Mouse (Mus musculus) liver, embryonic 14.5 days (tissue): ENCODE measurements around the gene Smim14.

ENCODE experiments used
- CTCF ChIP-seq: IDR thresholded peaks from 2 replicates; pipeline ENCODE4 v1.5.1; 2016; ENCODE audit warnings: antibody characterized with exemption, low read depth, control low read depth
- EP300 ChIP-seq: IDR thresholded peaks from 2 replicates; pipeline ENCODE4 v1.6.1; 2016; ENCODE audit warnings: antibody characterized with exemption, low read depth

GRCm38 (mm10) chr5:65541889-65542288 is 4.9 kb upstream of the Smim14 start:
- TF ChIP-seq CTCF: no peak
- TF ChIP-seq EP300: no peak
